Mouse (Mus musculus): ENCODE data around the gene Hoxb9. TPM values are rescaled to one million over a fixed set of nuclear protein-coding genes. Genes with fewer than 3 reads are reported as not detected.

The Hoxb9 gene
- total RNA-seq, 1 experiment, result 3.3 TPM

DNA sequence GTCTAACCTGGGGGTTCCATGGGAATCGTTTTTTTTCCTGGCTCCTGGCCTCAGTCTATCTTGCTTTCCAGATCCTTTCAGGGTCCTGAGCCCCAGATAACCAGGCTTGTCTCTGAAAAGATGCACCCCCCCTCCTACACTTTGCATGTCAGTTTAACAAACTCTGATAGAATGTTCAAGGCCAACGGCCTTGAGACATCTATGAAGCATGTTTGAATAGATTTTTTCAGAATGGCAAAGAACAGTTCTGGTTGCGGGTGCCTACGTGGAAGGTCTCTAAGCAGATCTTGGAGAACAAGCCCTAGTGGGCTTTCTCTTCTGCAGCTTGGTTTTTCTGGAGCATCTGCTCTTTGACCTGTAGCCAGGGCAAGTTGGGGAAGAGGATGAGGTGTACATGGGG is 37.5 kb downstream of the Hoxb9 start:
- TF ChIP-seq MAFK (IDR thresholded peaks at IDR 0.05; ENCODE audit: insufficient read depth, low read depth, low read length) (no peak), ZC3H11A (IDR thresholded peaks at IDR 0.05; ENCODE audit: borderline replicate concordance, low read depth, low read length) (no peak), HCFC1 (IDR thresholded peaks at IDR 0.05; ENCODE audit: borderline replicate concordance, insufficient read depth, low read length) (no peak), CHD2 (IDR thresholded peaks at IDR 0.05; ENCODE audit: low read depth, low read length) (no peak), ZNF384 (IDR thresholded peaks at IDR 0.05; ENCODE audit: low read depth, low read length) (no peak)
- no peaks in the 10 kb centered on the region for H3K36me3 ChIP-seq (ENCODE audit: control insufficient read depth, insufficient read depth, low read length, poor library complexity, severe bottlenecking)
- no peak overlapping the region for H3K27ac ChIP-seq (ENCODE audit: insufficient read depth, low read depth, low read length, poor library complexity, severe bottlenecking)
- peaks cover 0 to 8% of the 10 kb centered on the region in 2 experiments; a peak in 2 of 4 replicates for H3K4me1 ChIP-seq (ENCODE audit: control insufficient read depth in 2 of 2, insufficient read depth in 2 of 2, low read length in 2 of 2, poor library complexity in 1 of 2)
- DNase-seq (ENCODE audit: low read depth, low spot score), result no peak
- H3K9ac ChIP-seq (ENCODE audit: insufficient read depth, low read depth, low read length, poor library complexity, severe bottlenecking), result no peak overlapping the region
- in situ Hi-C loops (cut with MboI; ENCODE audit: low sequenced_read_pairs in 2 of 2, unreplicated experiment in 2 of 2), result loop anchor here in 1 of 2 experiments (10.0 kb wide), 1 partner anchor 246 kb away; no protein-coding TSS in a partner anchor
- no peak overlapping the region for H3K4me3 ChIP-seq (ENCODE audit: insufficient read depth in 1 of 2, low read depth in 1 of 2, low read length in 2 of 2, poor library complexity in 1 of 2, severe bottlenecking in 1 of 2)
- H3K9me3 ChIP-seq (ENCODE audit: control insufficient read depth, insufficient read depth, low read depth, low read length), result no peaks in the 10 kb centered on the region

DNA sequence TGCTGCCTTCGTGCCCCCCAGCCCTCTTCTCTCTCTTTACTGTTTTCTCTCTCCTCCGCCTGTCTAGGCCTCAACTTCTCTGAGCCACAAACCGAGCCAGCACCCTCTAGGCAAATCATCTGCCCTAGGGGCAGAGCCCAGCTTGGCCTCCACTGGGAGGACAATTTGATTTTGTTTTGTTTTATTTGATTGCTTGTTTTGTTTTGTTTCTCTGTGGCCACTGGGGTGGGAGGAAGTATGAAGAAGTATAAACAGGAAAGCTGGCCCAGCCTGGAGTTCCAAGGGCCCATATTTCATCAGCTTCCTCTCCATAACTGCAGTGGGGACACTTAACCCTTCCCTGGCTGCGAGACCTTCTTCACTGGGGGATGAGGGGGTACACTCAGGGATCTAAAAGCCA is 38.0 kb downstream of the Hoxb9 start:
- TF ChIP-seq MAFK (IDR thresholded peaks at IDR 0.05; ENCODE audit: insufficient read depth, low read depth, low read length) (no peak), CHD2 (IDR thresholded peaks at IDR 0.05; ENCODE audit: low read depth, low read length) (no peak), ZC3H11A (IDR thresholded peaks at IDR 0.05; ENCODE audit: borderline replicate concordance, low read depth, low read length) (no peak), HCFC1 (IDR thresholded peaks at IDR 0.05; ENCODE audit: borderline replicate concordance, insufficient read depth, low read length) (no peak)
- in situ Hi-C loops (cut with MboI; ENCODE audit: low sequenced_read_pairs in 2 of 2, unreplicated experiment in 2 of 2), result loop anchor here in 1 of 2 experiments (10.0 kb wide), 1 partner anchor 246 kb away; no protein-coding TSS in a partner anchor

DNA sequence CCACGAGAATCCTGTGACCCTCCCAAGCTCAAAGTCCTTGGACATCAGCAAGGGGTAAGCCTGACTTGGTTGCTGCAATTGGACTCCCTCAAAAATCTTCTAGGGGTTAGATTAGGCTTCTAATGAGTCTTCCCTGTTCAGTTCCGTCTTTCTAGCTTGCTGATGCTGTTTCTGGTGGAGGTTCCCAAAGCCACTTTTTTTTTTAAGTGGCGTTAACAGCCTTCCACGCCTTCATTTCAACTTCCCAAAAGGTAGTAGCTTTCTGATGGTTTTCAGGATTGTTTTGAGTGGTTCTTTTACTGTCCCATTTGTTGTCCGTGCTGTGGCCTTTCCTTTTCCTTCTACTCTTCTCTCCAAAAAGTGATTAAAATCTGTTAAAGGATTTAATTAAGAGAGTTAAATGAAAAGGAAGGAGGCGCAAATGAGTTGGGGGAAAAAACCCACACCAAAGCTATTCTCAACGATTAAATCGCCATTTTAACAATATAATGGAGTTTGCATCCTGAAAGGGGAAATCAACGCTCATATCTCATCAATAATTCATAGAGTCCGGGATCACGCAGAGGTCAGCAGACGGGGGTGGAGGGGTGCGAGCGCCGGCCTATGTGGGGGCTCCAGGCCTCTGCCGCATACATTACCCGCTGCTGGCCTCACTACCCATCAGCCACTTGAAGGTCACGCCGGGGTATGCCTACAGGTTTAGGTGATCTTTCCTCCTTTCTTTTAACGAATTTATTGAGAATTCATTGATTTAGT is 39.1 kb downstream of the Hoxb9 start:
- H3K9me3 ChIP-seq (ENCODE audit: control insufficient read depth, insufficient read depth, low read depth, low read length), result no peaks in the 10 kb centered on the region
- H3K4me3 ChIP-seq (ENCODE audit: insufficient read depth in 1 of 2, low read depth in 1 of 2, low read length in 2 of 2, poor library complexity in 1 of 2, severe bottlenecking in 1 of 2), result no peak overlapping the region
- no peak for DNase-seq (ENCODE audit: low read depth, low spot score)
- no peaks in the 10 kb centered on the region for H3K36me3 ChIP-seq (ENCODE audit: control insufficient read depth, insufficient read depth, low read length, poor library complexity, severe bottlenecking)
- peaks cover 0 to 6% of the 10 kb centered on the region in 2 experiments; a peak in 2 of 4 replicates for H3K4me1 ChIP-seq (ENCODE audit: control insufficient read depth in 2 of 2, insufficient read depth in 2 of 2, low read length in 2 of 2, poor library complexity in 1 of 2)
- no peak overlapping the region for H3K27ac ChIP-seq (ENCODE audit: insufficient read depth, low read depth, low read length, poor library complexity, severe bottlenecking)
- no peak overlapping the region for H3K9ac ChIP-seq (ENCODE audit: insufficient read depth, low read depth, low read length, poor library complexity, severe bottlenecking)
- TF ChIP-seq HCFC1 (IDR thresholded peaks at IDR 0.05; ENCODE audit: borderline replicate concordance, insufficient read depth, low read length), result no peak
- in situ Hi-C loops (cut with MboI; ENCODE audit: low sequenced_read_pairs in 2 of 2, unreplicated experiment in 2 of 2), result no loop called here

More for the DNA sequence above, 38.0 kb downstream of the Hoxb9 start:
- Histone ChIP-seq H3K9ac (ENCODE audit: insufficient read depth, low read depth, low read length, poor library complexity, severe bottlenecking) (no peak overlapping the region), H3K9me3 (ENCODE audit: control insufficient read depth, insufficient read depth, low read depth, low read length) (no peaks in the 10 kb centered on the region), H3K4me1 (ENCODE audit: control insufficient read depth in 2 of 2, insufficient read depth in 2 of 2, low read length in 2 of 2, poor library complexity in 1 of 2) (peaks cover 0 to 6% of the 10 kb centered on the region in 2 experiments; a peak in 2 of 4 replicates), H3K36me3 (ENCODE audit: control insufficient read depth, insufficient read depth, low read length, poor library complexity, severe bottlenecking) (no peaks in the 10 kb centered on the region), H3K4me3 (ENCODE audit: insufficient read depth in 1 of 2, low read depth in 1 of 2, low read length in 2 of 2, poor library complexity in 1 of 2, severe bottlenecking in 1 of 2) (no peak overlapping the region), H3K27ac (ENCODE audit: insufficient read depth, low read depth, low read length, poor library complexity, severe bottlenecking) (no peak overlapping the region)
- DNase-seq (ENCODE audit: low read depth, low spot score), result no peak

DNA sequence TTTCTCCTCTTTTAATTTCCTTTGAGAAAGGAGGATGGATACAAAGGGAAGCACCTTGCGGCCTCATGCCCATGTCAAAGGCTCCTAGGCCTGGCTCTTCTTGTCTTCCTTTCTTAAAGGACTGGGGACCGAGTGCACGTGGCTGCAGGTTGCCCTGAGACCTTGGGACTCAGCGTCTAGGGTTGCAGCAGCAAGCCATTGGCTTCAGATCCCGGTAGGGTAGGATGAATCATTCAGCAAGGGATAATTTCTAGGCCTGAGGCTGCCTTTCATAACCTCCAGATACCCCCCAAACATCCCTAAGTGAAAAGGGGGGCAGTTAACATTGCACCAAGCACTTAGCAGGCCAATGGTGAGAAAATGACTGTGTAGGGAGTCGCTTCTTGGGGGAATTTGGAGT is 39.8 kb downstream of the Hoxb9 start:
- Histone ChIP-seq H3K9ac (ENCODE audit: insufficient read depth, low read depth, low read length, poor library complexity, severe bottlenecking) (no peak overlapping the region), H3K4me3 (ENCODE audit: insufficient read depth in 1 of 2, low read depth in 1 of 2, low read length in 2 of 2, poor library complexity in 1 of 2, severe bottlenecking in 1 of 2) (no peak overlapping the region), H3K9me3 (ENCODE audit: control insufficient read depth, insufficient read depth, low read depth, low read length) (no peaks in the 10 kb centered on the region), H3K27ac (ENCODE audit: insufficient read depth, low read depth, low read length, poor library complexity, severe bottlenecking) (no peak overlapping the region), H3K4me1 (ENCODE audit: control insufficient read depth in 2 of 2, insufficient read depth in 2 of 2, low read length in 2 of 2, poor library complexity in 1 of 2) (peaks cover 0 to 6% of the 10 kb centered on the region in 2 experiments; a peak in 2 of 4 replicates), H3K36me3 (ENCODE audit: control insufficient read depth, insufficient read depth, low read length, poor library complexity, severe bottlenecking) (no peaks in the 10 kb centered on the region)
- TF ChIP-seq ZC3H11A (IDR thresholded peaks at IDR 0.05; ENCODE audit: borderline replicate concordance, low read depth, low read length) (no peak), CHD2 (IDR thresholded peaks at IDR 0.05; ENCODE audit: low read depth, low read length) (no peak), MAFK (IDR thresholded peaks at IDR 0.05; ENCODE audit: insufficient read depth, low read depth, low read length) (no peak), ZNF384 (IDR thresholded peaks at IDR 0.05; ENCODE audit: low read depth, low read length) (no peak), HCFC1 (IDR thresholded peaks at IDR 0.05; ENCODE audit: borderline replicate concordance, insufficient read depth, low read length) (no peak)
- in situ Hi-C loops (cut with MboI; ENCODE audit: low sequenced_read_pairs in 2 of 2, unreplicated experiment in 2 of 2), result no loop called here
- no peak for DNase-seq (ENCODE audit: low read depth, low spot score)

All from ES-E14 (cell line).